Mouse (Mus musculus): ENCODE results near the gene Ifitm1. TPM values are rescaled to one million over a fixed set of nuclear protein-coding genes. Genes with fewer than 3 reads are reported as not detected.

Gene Ifitm1
- total and polyA plus RNA-seq, 2 experiments from 2014 or later: 4.1 to 23.1 TPM

DNA sequence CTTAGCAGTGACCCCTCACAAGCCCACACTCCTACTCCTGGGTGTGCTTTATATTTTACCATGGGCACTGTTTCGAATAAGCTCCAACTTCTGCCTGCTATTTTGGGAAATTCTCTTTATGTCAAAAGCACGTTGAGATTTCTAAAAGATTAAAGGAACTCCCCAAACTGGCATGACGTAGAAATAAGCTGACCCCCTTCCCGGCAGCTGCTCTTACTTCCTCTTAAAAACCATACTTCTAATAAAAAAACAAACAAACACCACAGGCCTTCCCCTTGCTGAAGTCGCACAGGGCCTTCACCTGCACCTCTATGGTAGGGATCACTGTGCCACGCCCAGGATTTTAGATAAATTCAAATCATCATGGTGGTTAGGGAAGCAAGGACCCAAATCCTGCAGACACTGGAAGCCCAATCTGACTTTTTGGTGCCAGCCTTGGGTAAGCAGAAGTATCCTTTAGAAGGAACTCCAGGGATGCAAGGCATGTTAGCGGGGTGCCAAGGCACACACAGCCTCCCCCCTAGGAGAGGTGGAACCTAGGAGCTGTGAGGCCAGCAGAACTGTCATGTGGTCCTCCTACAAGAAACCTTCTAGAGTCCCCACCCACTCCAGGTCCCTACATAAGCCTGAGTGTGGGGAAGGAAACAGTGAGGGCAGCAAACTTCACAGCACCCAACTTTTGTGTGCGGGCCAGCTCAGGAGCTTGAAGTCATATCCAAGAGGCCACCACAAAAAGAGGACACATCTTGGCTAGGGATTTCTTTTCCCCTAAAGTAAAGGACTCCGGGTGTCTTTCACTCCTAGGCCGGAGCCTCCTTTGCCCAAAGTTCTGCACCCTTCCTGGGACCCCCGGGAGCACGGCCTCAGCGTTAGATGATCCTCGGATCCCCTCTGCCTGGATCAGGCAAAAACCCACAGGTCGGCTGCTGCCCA is 13.0 kb upstream of the Ifitm1 start:
- Histone ChIP-seq H3K27ac (ENCODE audit: low read depth) (peak overlapping the region; percentile 91), H3K4me2 (ENCODE audit: low read depth, low read length) (peak overlapping the region; percentile 74), H3K36me3 (replicated peaks; ENCODE audit: control insufficient read depth, insufficient read depth, low read length) (peaks cover 10% of the 10 kb centered on the region; the same call in 1 of the 2 replicates), H3K9me3 (replicated peaks; ENCODE audit: control insufficient read depth, low read length) (no peaks in the 10 kb centered on the region), H3K4me1 (ENCODE audit: control insufficient read depth, insufficient read depth) (peaks cover 28% of the 10 kb centered on the region), H3K9ac (replicated peaks; ENCODE audit: low read depth, low read length) (peak overlapping the region; percentile 67), H3K4me3 (ENCODE audit: low read depth, low read length) (peak overlapping the region; percentile 59), H3K27me3 (ENCODE audit: control insufficient read depth, insufficient read depth, low read length) (no peaks in the 10 kb centered on the region)
- ATAC-seq (ENCODE audit: insufficient read depth, low read depth) (no peak), DNase-seq (ENCODE audit: low spot score) (no peak)
- 51% methylated on average over 15 of the region's 15 CpGs for WGBS
- no peak for TF ChIP-seq EP300 (IDR thresholded peaks at IDR 0.05; ENCODE audit: low read depth)
- TF ChIP-seq CTCF (IDR thresholded peaks at IDR 0.05; ENCODE audit: low read depth): no peak

GRCm38 (mm10) chr7:140954733-140955071 is 12.3 kb upstream of the Ifitm1 start:
- Histone ChIP-seq H3K27me3 (ENCODE audit: control insufficient read depth, insufficient read depth, low read length) (no peaks in the 10 kb centered on the region), H3K4me1 (ENCODE audit: control insufficient read depth, insufficient read depth) (peaks cover 28% of the 10 kb centered on the region), H3K9ac (replicated peaks; ENCODE audit: low read depth, low read length) (peak overlapping the region; percentile 67), H3K4me2 (ENCODE audit: low read depth, low read length) (peak overlapping the region; percentile 74), H3K4me3 (ENCODE audit: low read depth, low read length) (peak overlapping the region; percentile 59), H3K27ac (ENCODE audit: low read depth) (peak overlapping the region; percentile 91; the same call in 1 of the 2 replicates), H3K36me3 (replicated peaks; ENCODE audit: control insufficient read depth, insufficient read depth, low read length) (peaks cover 4% of the 10 kb centered on the region; the same call in 1 of the 2 replicates), H3K9me3 (replicated peaks; ENCODE audit: control insufficient read depth, low read length) (no peaks in the 10 kb centered on the region)
- ATAC-seq (ENCODE audit: insufficient read depth, low read depth): no peak
- no peak for TF ChIP-seq CTCF (IDR thresholded peaks at IDR 0.05; ENCODE audit: low read depth)
- no peak for TF ChIP-seq EP300 (IDR thresholded peaks at IDR 0.05; ENCODE audit: low read depth)
- no peak for DNase-seq (ENCODE audit: low spot score)
- WGBS: 12% methylated on average over 9 of the region's 9 CpGs

- peaks cover 24% of the 10 kb centered on the region for H3K4me1 ChIP-seq (ENCODE audit: control insufficient read depth, insufficient read depth)
- no peaks in the 10 kb centered on the region for H3K36me3 ChIP-seq (replicated peaks; ENCODE audit: control insufficient read depth, insufficient read depth, low read length)
- TF ChIP-seq CTCF (IDR thresholded peaks at IDR 0.05; ENCODE audit: low read depth) (no peak), EP300 (IDR thresholded peaks at IDR 0.05; ENCODE audit: low read depth) (no peak)
- 2% methylated on average over 17 of the region's 17 CpGs for WGBS
- H3K4me2 ChIP-seq (ENCODE audit: low read depth, low read length): peak overlapping the region; percentile 74
- peak; percentile 31; the same call in 1 of the 2 replicates for ATAC-seq (ENCODE audit: insufficient read depth, low read depth)
- H3K9ac ChIP-seq (replicated peaks; ENCODE audit: low read depth, low read length): peak overlapping the region; percentile 67
- peak; percentile 14 for DNase-seq (ENCODE audit: low spot score)
- H3K4me3 ChIP-seq (ENCODE audit: low read depth, low read length): peak overlapping the region; percentile 59
- H3K27me3 ChIP-seq (ENCODE audit: control insufficient read depth, insufficient read depth, low read length): no peaks in the 10 kb centered on the region
- H3K27ac ChIP-seq (ENCODE audit: low read depth): peak overlapping the region; percentile 91
- no peaks in the 10 kb centered on the region for H3K9me3 ChIP-seq (replicated peaks; ENCODE audit: control insufficient read depth, low read length)
Measured at GRCm38 (mm10) chr7:140955342-140955741, 11.7 kb upstream of the Ifitm1 start.

DNA sequence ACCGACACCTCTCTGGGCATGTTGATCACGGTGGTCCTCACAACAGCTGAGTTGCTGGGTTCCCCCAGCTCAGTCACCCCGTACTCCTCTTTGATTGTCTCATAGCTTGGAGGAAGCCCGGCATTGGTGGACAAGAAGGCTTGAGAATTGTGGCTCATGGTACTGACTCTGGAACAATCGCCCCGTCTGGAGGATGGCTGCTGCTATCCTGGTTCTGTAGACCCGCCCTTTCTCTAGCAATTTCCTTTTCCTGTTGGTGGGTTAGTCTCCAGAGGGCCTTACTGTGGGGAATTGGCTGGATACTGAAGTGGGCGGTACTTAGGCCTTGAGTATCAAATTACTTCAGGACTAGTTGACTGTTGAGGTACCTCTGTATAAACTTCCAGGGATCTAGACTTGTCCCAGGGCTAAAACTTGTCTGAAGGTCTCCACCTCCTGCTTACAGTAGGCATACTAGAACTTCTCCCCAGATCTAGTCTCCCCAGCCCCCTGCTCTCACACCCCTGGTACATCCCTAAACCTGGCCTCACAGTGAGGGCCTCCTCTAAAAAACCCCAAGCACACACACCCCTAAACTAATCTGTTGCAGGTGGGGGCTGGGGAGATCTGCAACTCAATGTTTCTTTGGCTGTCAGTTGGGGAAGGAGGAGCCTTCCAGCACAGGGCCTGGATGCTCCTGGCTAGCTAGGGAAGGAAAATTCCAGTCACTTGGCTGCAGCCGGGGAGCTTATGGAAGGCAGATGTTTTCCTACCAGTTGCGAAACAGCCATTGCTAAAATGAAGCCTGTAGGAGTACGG is 11.1 kb upstream of the Ifitm1 start, which contains the start of the genes Gm45717 and Ifitm2:
Gene Gm45717 (minus strand): TSS at position 180 of the 798 bp plus-strand sequence.
Gene Ifitm2 (minus strand): TSS at position 230 of the 798 bp plus-strand sequence.
- ATAC-seq (ENCODE audit: insufficient read depth, low read depth) (peak; percentile 91), DNase-seq (ENCODE audit: low spot score) (peak; percentile 95)
- no peaks in the 10 kb centered on the region for H3K9me3 ChIP-seq (replicated peaks; ENCODE audit: control insufficient read depth, low read length)
- no peaks in the 10 kb centered on the region for H3K36me3 ChIP-seq (replicated peaks; ENCODE audit: control insufficient read depth, insufficient read depth, low read length)
- H3K9ac ChIP-seq (replicated peaks; ENCODE audit: low read depth, low read length): peak within 1 kb of the TSS; percentile 67
- 7% methylated on average over 11 of the region's 11 CpGs for WGBS
- peaks cover 18% of the 10 kb centered on the region for H3K4me1 ChIP-seq (ENCODE audit: control insufficient read depth, insufficient read depth)
- no peaks in the 10 kb centered on the region for H3K27me3 ChIP-seq (ENCODE audit: control insufficient read depth, insufficient read depth, low read length)
- peak within 1 kb of the TSS; percentile 59 for H3K4me3 ChIP-seq (ENCODE audit: low read depth, low read length)
- TF ChIP-seq EP300 (IDR thresholded peaks at IDR 0.05; ENCODE audit: low read depth) (no peak), CTCF (IDR thresholded peaks at IDR 0.05; ENCODE audit: low read depth) (no peak)
- peak within 1 kb of the TSS; percentile 74 for H3K4me2 ChIP-seq (ENCODE audit: low read depth, low read length)
- H3K27ac ChIP-seq (ENCODE audit: low read depth): peak within 1 kb of the TSS; percentile 91

GRCm38 (mm10) chr7:140956556-140956869 is 10.5 kb upstream of the Ifitm1 start:
- no peaks in the 10 kb centered on the region for H3K27me3 ChIP-seq (ENCODE audit: control insufficient read depth, insufficient read depth, low read length)
- ATAC-seq (ENCODE audit: insufficient read depth, low read depth) (no peak), DNase-seq (ENCODE audit: low spot score) (no peak)
- peak overlapping the region; percentile 74; the same call in 1 of the 2 replicates for H3K4me2 ChIP-seq (ENCODE audit: low read depth, low read length)
- no peak overlapping the region; the same call in 1 of the 2 replicates for H3K9ac ChIP-seq (replicated peaks; ENCODE audit: low read depth, low read length)
- H3K27ac ChIP-seq (ENCODE audit: low read depth): peak overlapping the region; percentile 91
- TF ChIP-seq CTCF (IDR thresholded peaks at IDR 0.05; ENCODE audit: low read depth) (no peak), EP300 (IDR thresholded peaks at IDR 0.05; ENCODE audit: low read depth) (no peak)
- no peaks in the 10 kb centered on the region for H3K9me3 ChIP-seq (replicated peaks; ENCODE audit: control insufficient read depth, low read length)
- peaks cover 17% of the 10 kb centered on the region for H3K4me1 ChIP-seq (ENCODE audit: control insufficient read depth, insufficient read depth)
- no peaks in the 10 kb centered on the region for H3K36me3 ChIP-seq (replicated peaks; ENCODE audit: control insufficient read depth, insufficient read depth, low read length)
- 42% methylated on average over 6 of the region's 6 CpGs for whole genome bisulfite sequencing
- no peak overlapping the region for H3K4me3 ChIP-seq (ENCODE audit: low read depth, low read length)
